Mouse (Mus musculus) bone marrow, adult 2 months (tissue): ENCODE results near the gene Xk. TPM values are rescaled to one million over a fixed set of nuclear protein-coding genes. Genes with fewer than 3 reads are reported as not detected.

ENCODE experiments used
- H3K27ac ChIP-seq: fragments of 200-500 bp; 2 replicates; pipeline ENCODE4 v1.5.1; 2012; ENCODE audit warnings: low read depth, mild to moderate bottlenecking, control low read depth, inconsistent platforms, low read length; ENCODE audit not compliant: control insufficient read depth, poor library complexity, insufficient read depth
- H3K4me1 ChIP-seq: fragments of 200-500 bp; 2 replicates; pipeline ENCODE4 v1.6.1; 2011; ENCODE audit warnings: low read length; ENCODE audit not compliant: control insufficient read depth, insufficient read depth
- H3K4me3 ChIP-seq: fragments of 200-500 bp; replicated peaks from 2 replicates; pipeline ENCODE3; 2011; ENCODE audit warnings: mild to moderate bottlenecking, low read depth, low read length, control low read depth; ENCODE audit not compliant: control insufficient read depth
- CTCF ChIP-seq: fragments of 200-500 bp; IDR thresholded peaks from 2 replicates; pipeline ENCODE4 v1.5.1; 2011; ENCODE audit warnings: low read length, control low read depth; ENCODE audit not compliant: control insufficient read depth, insufficient read depth
- POLR2A ChIP-seq: fragments of 200-500 bp; IDR thresholded peaks from 2 replicates; pipeline ENCODE4 v1.6.1; 2011; ENCODE audit warnings: low read depth, mild to moderate bottlenecking, control low read depth, low read length, borderline replicate concordance; ENCODE audit not compliant: control insufficient read depth
- WGBS: fragments of 180-500 bp; shearing (Covaris S2); methylation state at CpG from one replicate; pipeline ENCODE4 v1.1.7; 2018; 5-methylcytosine and 5-hydroxymethylcytosine counted together
- polyA plus RNA-seq: library from polyadenylated mRNA; stranded (reverse); fragments of >200 nt; gene quantifications from 2 replicates; pipeline ENCODE4 v1.2.4, GENCODE M21; 2011; ENCODE audit warnings: low replicate concordance; ENCODE audit not compliant: missing spikeins, insufficient read depth, insufficient read length

Gene Xk
- polyA plus RNA-seq = 6.5 TPM in 2 replicates

GRCm38 (mm10) chrX:9272460-9273361, at the start of gene Xk:
Xk (plus strand) TSS chrX:9272756.
- TF ChIP-seq CTCF (no peak), POLR2A (peak; percentile 24; the same call in 1 of the 2 replicates)
- WGBS = 8% methylated on average over 82 of the region's 94 CpGs
- no peaks in the 10 kb centered on the region; the same call in 1 of the 2 replicates for H3K4me1 ChIP-seq
- peak within 1 kb of the TSS; percentile 96 for H3K27ac ChIP-seq
- peak within 1 kb of the TSS; percentile 62 for H3K4me3 ChIP-seq

- TF ChIP-seq POLR2A (no peak), CTCF (no peak)
- H3K27ac ChIP-seq = no peak overlapping the region
- 68% methylated on average over 2 of the region's 2 CpGs for WGBS
- no peak overlapping the region for H3K4me3 ChIP-seq
- no peaks in the 10 kb centered on the region for H3K4me1 ChIP-seq
These were observed 45.5 kb upstream of the Xk start for GRCm38 (mm10) chrX:9227105-9227504.

GRCm38 (mm10) chrX:9240737-9241591, 31.6 kb upstream of the Xk start:
- no peak for TF ChIP-seq POLR2A
- WGBS = 63% methylated on average over 5 of the region's 5 CpGs
- Histone ChIP-seq H3K4me1 (no peaks in the 10 kb centered on the region; the same call in 1 of the 2 replicates), H3K27ac (no peak overlapping the region), H3K4me3 (no peak overlapping the region)

GRCm38 (mm10) chrX:9243381-9243864, 29.1 kb upstream of the Xk start:
- TF ChIP-seq CTCF (no peak), POLR2A (no peak)
- 31% methylated on average over 8 of the region's 8 CpGs for WGBS
- no peak overlapping the region for H3K27ac ChIP-seq
- H3K4me1 ChIP-seq = no peaks in the 10 kb centered on the region; the same call in 1 of the 2 replicates
- no peak overlapping the region for H3K4me3 ChIP-seq

GRCm38 (mm10) chrX:9244603-9245336, 27.8 kb upstream of the Xk start:
- Histone ChIP-seq H3K4me3 (no peak overlapping the region), H3K4me1 (no peaks in the 10 kb centered on the region; the same call in 1 of the 2 replicates), H3K27ac (no peak overlapping the region)
- WGBS = 29% methylated on average over 12 of the region's 12 CpGs
- TF ChIP-seq CTCF (no peak), POLR2A (no peak)

DNA sequence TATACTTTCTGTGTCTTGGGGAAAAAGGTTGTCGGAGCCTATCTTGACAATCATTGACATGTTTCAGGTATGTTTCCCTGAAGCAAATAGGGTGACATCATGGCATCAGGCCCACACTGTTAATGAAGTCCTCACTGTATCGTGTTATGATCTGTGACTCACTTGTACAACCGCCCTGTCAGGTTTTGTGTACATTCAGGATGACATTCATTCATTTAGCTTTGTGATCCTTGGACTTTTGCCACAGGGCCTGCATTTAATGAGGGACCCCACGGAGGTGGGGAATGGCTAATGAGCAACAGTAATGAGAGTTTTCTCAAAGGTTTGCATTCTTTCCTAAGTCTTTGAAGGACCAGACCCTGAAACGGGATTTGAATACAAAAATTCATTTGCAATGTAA, 23.6 kb upstream of the Xk start:
- H3K4me3 ChIP-seq = no peak overlapping the region
- 74% methylated on average over 5 of the region's 5 CpGs for WGBS
- TF ChIP-seq POLR2A (no peak), CTCF (no peak)
- H3K27ac ChIP-seq = no peak overlapping the region
- H3K4me1 ChIP-seq = no peaks in the 10 kb centered on the region; the same call in 1 of the 2 replicates

DNA sequence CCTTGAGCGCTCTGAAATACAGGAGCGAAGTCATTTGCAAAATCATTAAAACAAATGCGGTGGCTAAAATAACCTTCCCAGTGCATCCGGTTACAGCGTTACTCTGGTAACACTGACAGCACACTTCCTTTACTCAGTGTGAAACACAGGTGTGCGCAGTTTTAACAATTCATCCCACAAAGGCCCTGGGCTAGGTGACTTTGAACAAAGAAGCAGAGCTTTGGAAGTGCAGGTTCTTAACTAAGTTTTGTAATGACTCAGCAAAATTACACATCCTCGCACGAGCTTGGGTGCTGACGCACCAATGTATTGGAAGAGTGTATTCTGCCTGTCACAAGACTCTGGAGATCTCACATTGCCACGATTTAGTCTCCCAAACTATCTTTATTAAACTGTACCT, 18.6 kb upstream of the Xk start:
- Histone ChIP-seq H3K4me1 (no peaks in the 10 kb centered on the region), H3K27ac (no peak overlapping the region), H3K4me3 (no peak overlapping the region)
- 23% methylated on average over 10 of the region's 10 CpGs for WGBS
- no peak for TF ChIP-seq CTCF
- no peak for TF ChIP-seq POLR2A

DNA sequence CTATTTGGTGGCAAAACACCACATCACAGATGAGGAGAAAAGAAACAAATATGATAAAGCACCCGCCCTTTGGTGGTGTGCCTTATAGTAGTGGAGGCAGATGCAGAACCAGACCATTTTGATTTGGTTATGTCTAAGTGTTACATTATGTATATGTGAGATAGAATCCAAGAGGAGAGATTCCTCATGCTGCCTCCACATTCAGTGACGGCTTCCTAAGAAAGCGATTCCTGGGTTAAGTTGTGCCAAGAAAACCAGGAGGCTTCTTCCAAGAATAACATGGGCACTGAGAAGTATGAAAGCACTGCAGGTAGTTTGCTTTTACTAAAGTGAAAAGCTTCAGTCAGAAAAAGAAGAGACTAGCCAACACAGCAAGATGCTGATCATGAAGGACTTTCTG, 17.7 kb upstream of the Xk start:
- no peaks in the 10 kb centered on the region for H3K4me1 ChIP-seq
- whole genome bisulfite sequencing = 90% methylated on average over 3 of the region's 3 CpGs
- H3K4me3 ChIP-seq = no peak overlapping the region
- no peak overlapping the region for H3K27ac ChIP-seq
- TF ChIP-seq CTCF = no peak
- TF ChIP-seq POLR2A = no peak
